Mouse (Mus musculus) MEL (cell line): Measurements from ENCODE around the gene Cntnap2. TPM values are rescaled to one million over a fixed set of nuclear protein-coding genes. Genes with fewer than 3 reads are reported as not detected.

Experiments
- DNase-seq: peaks from one replicate; pipeline ENCODE4 v3.0.0; 2011; ENCODE audit warnings: low read depth, low spot score
- H3K27ac ChIP-seq: 2 replicates; pipeline ENCODE4 v1.5.1; 2012; ENCODE audit warnings: low read depth, mild to moderate bottlenecking, control low read depth, low read length, moderate library complexity; ENCODE audit not compliant: control insufficient read depth
- H3K27me3 ChIP-seq, 2 experiments: fragments of 150-350 bp in 1 of 2; sonication (generic) in 1 of 2; 2 replicates each; pipeline ENCODE4 v1.6.1; 2012; ENCODE audit warnings: low read length in 2 of 2, mild to moderate bottlenecking in 2 of 2, improper control_type of control experiment in 1 of 2, moderate library complexity in 1 of 2; ENCODE audit not compliant: insufficient read depth in 2 of 2, control insufficient read depth in 1 of 2
- H3K36me3 ChIP-seq, 2 experiments: 2 replicates each; pipeline ENCODE4 v1.6.1; 2012 to 2014; ENCODE audit warnings: low read length in 2 of 2, improper control_type of control experiment in 1 of 2, inconsistent platforms in 1 of 2, mild to moderate bottlenecking in 1 of 2; ENCODE audit not compliant: insufficient read depth in 2 of 2, control insufficient read depth in 1 of 2
- H3K4me1 ChIP-seq, 2 experiments: fragments of 150-350 bp in 1 of 2; sonication (generic) in 1 of 2; 2 replicates each; pipeline ENCODE4 v1.6.1; 2012; ENCODE audit warnings: low read length in 2 of 2, improper control_type of control experiment in 1 of 2, mild to moderate bottlenecking in 1 of 2; ENCODE audit not compliant: insufficient read depth in 2 of 2, control insufficient read depth in 1 of 2
- H3K4me3 ChIP-seq, 2 experiments: fragments of 150-350 bp in 1 of 2; sonication (generic) in 1 of 2; 2 replicates each; pipeline ENCODE4 v1.5.1; 2012; ENCODE audit warnings: low read depth in 2 of 2, low read length in 2 of 2, mild to moderate bottlenecking in 2 of 2, moderate library complexity in 2 of 2, control low read depth in 1 of 2, improper control_type of control experiment in 1 of 2; ENCODE audit not compliant: control insufficient read depth in 1 of 2, insufficient read depth in 1 of 2
- H3K79me2 ChIP-seq: 2 replicates; pipeline ENCODE4 v1.6.1; 2012; ENCODE audit warnings: mild to moderate bottlenecking, low read length, moderate library complexity; ENCODE audit not compliant: control insufficient read depth, poor library complexity, insufficient read depth
- H3K9ac ChIP-seq: 2 replicates; pipeline ENCODE4 v1.6.1; 2012; ENCODE audit warnings: low read depth, mild to moderate bottlenecking, control low read depth, low read length, moderate library complexity; ENCODE audit not compliant: control insufficient read depth, poor library complexity, severe bottlenecking
- H3K9me3 ChIP-seq: fragments of 150-350 bp; sonication (generic); replicated peaks from 2 replicates; pipeline ENCODE4 v1.6.1; 2012; ENCODE audit warnings: mild to moderate bottlenecking, low read length, improper control_type of control experiment, moderate library complexity; ENCODE audit not compliant: insufficient read depth
- BHLHE40 ChIP-seq: IDR thresholded peaks from 2 replicates; pipeline ENCODE4 v1.6.1; 2012; ENCODE audit warnings: low read depth, mild to moderate bottlenecking, inconsistent platforms, low read length, improper control_type of control experiment, borderline replicate concordance
- CHD1 ChIP-seq: IDR thresholded peaks from 2 replicates; pipeline ENCODE4 v1.6.1; 2012; ENCODE audit warnings: low read depth, mild to moderate bottlenecking, inconsistent platforms, low read length, improper control_type of control experiment
- CHD2 ChIP-seq: IDR thresholded peaks from 2 replicates; pipeline ENCODE4 v1.6.1; 2011; ENCODE audit warnings: low read length, improper control_type of control experiment
- CTCF ChIP-seq, 3 experiments: IDR thresholded peaks in 2 of 3; conservative IDR thresholded peaks in 1 of 3; 2 replicates each; pipeline ENCODE4 v1.5.1; 2011 to 2012; ENCODE audit warnings: low read length in 3 of 3, low read depth in 2 of 3, mild to moderate bottlenecking in 2 of 3, improper control_type of control experiment in 1 of 3, inconsistent platforms in 1 of 3, mixed read lengths in 1 of 3, moderate library complexity in 1 of 3; ENCODE audit not compliant: control insufficient read depth in 1 of 3, insufficient read depth in 1 of 3, poor library complexity in 1 of 3, severe bottlenecking in 1 of 3
- EP300 ChIP-seq, 2 experiments: IDR thresholded peaks; 2 replicates each; pipeline ENCODE4 v1.6.1; 2011; ENCODE audit warnings: improper control_type of control experiment in 2 of 2, low read length in 2 of 2, low read depth in 1 of 2, mild to moderate bottlenecking in 1 of 2
- GABPA ChIP-seq: IDR thresholded peaks from 2 replicates; pipeline ENCODE4 v1.6.1; 2012; ENCODE audit warnings: low read depth, mild to moderate bottlenecking, inconsistent platforms, low read length, improper control_type of control experiment, moderate library complexity
- GATA1 ChIP-seq: IDR thresholded peaks from 2 replicates; pipeline ENCODE4 v1.6.1; 2011; ENCODE audit warnings: low read depth, low read length, improper control_type of control experiment
- JUND ChIP-seq: IDR thresholded peaks from 2 replicates; pipeline ENCODE4 v1.6.1; 2011; ENCODE audit warnings: low read depth, mild to moderate bottlenecking, improper control_type of control experiment, low read length
- KAT2A ChIP-seq: conservative IDR thresholded peaks from 2 replicates; pipeline ENCODE4 v1.6.1; 2012; ENCODE audit warnings: low read depth, low read length, improper control_type of control experiment, inconsistent platforms
- MAFK ChIP-seq: IDR thresholded peaks from 2 replicates; pipeline ENCODE4 v1.6.1; 2011; ENCODE audit warnings: low read depth, mild to moderate bottlenecking, low read length, improper control_type of control experiment, borderline replicate concordance
- MAX ChIP-seq: IDR thresholded peaks from 2 replicates; pipeline ENCODE4 v1.6.1; 2011; ENCODE audit warnings: low read length, improper control_type of control experiment
- MEF2A ChIP-seq: IDR thresholded peaks from 2 replicates; pipeline ENCODE4 v1.6.1; 2014; ENCODE audit warnings: low read depth, mild to moderate bottlenecking, inconsistent platforms, low read length, improper control_type of control experiment; ENCODE audit not compliant: poor library complexity, insufficient replicate concordance, severe bottlenecking; ENCODE audit errors: extremely low read depth
- MYC ChIP-seq: IDR thresholded peaks from 2 replicates; pipeline ENCODE4 v1.6.1; 2011; ENCODE audit warnings: low read depth, mild to moderate bottlenecking, low read length, improper control_type of control experiment, moderate library complexity
- POLR2A ChIP-seq, 2 experiments: IDR thresholded peaks; 2 replicates each; pipeline ENCODE4 v1.6.1; 2011 to 2012; ENCODE audit warnings: low read length in 2 of 2, mild to moderate bottlenecking in 2 of 2, control low read depth in 1 of 2, improper control_type of control experiment in 1 of 2, low read depth in 1 of 2, moderate library complexity in 1 of 2; ENCODE audit not compliant: control insufficient read depth in 1 of 2, insufficient read depth in 1 of 2, poor library complexity in 1 of 2
- SIN3A ChIP-seq: IDR thresholded peaks from 2 replicates; pipeline ENCODE4 v1.6.1; 2012; ENCODE audit warnings: low read length, improper control_type of control experiment, inconsistent platforms
- SMC3 ChIP-seq: IDR thresholded peaks from 2 replicates; pipeline ENCODE4 v1.6.1; 2011; ENCODE audit warnings: low read depth, low read length, improper control_type of control experiment
- TAL1 ChIP-seq: IDR thresholded peaks from 2 replicates; pipeline ENCODE4 v1.6.1; 2012; ENCODE audit warnings: mild to moderate bottlenecking, inconsistent platforms, low read length, moderate library complexity, mixed read lengths
- ZC3H11A ChIP-seq: IDR thresholded peaks from 2 replicates; pipeline ENCODE4 v1.6.1; 2012; ENCODE audit warnings: low read depth, mild to moderate bottlenecking, inconsistent platforms, low read length, improper control_type of control experiment
- ZNF384 ChIP-seq: IDR thresholded peaks from 2 replicates; pipeline ENCODE4 v1.6.1; 2012; ENCODE audit warnings: low read depth, mild to moderate bottlenecking, inconsistent platforms, low read length, improper control_type of control experiment
- polyA plus RNA-seq, 2 experiments: library from polyadenylated mRNA; stranded (reverse) in 1 of 2; unstranded in 1 of 2; fragments of >175 nt in 1 of 2; fragments of >200 nt in 1 of 2; gene quantifications; 2 replicates each; pipeline versions ENCODE4 v1.2.1 to v1.2.4; 2012; ENCODE audit warnings: low replicate concordance in 2 of 2, low read depth in 1 of 2; ENCODE audit not compliant: insufficient read length in 2 of 2, insufficient read depth in 1 of 2, missing spikeins in 1 of 2
- total RNA-seq: library from RNA; depleted of rRNA; stranded (reverse); fragments of 300-350 nt; gene quantifications from 2 replicates; pipeline ENCODE4 v1.2.3, GENCODE M21; 2012

Cntnap2 gene
- total and polyA plus RNA-seq, 3 experiments = 0.01 TPM; not detected in 2

- Histone ChIP-seq H3K4me1 (peaks cover 0 to 3% of the 10 kb centered on the region in 2 experiments; a peak in 2 of 4 replicates), H3K27ac (no peak overlapping the region)
- TF ChIP-seq MAFK (no peak), BHLHE40 (no peak)
These were observed 2247.1 kb downstream of the Cntnap2 start for GRCm38 (mm10) chr6:47306065-47306798.

GRCm38 (mm10) chr6:47306954-47307353 is 2247.8 kb downstream of the Cntnap2 start:
- no peak overlapping the region for H3K9ac ChIP-seq
- H3K4me1 ChIP-seq = peaks cover 0 to 3% of the 10 kb centered on the region in 2 experiments; a peak in 2 of 4 replicates
- no peaks in the 10 kb centered on the region for H3K9me3 ChIP-seq
- no peak for TF ChIP-seq KAT2A
- TF ChIP-seq TAL1 = no peak
- no peak for TF ChIP-seq EP300 (IDR thresholded peaks at IDR 0.05; ENCODE audit: low read depth in 1 of 2, low read length in 2 of 2)
- TF ChIP-seq SMC3 = no peak
- no peak for TF ChIP-seq JUND
- TF ChIP-seq GABPA = no peak
- TF ChIP-seq CHD2 = no peak
- TF ChIP-seq POLR2A (IDR thresholded peaks at IDR 0.05; ENCODE audit: control insufficient read depth in 1 of 2, insufficient read depth in 1 of 2, low read depth in 1 of 2, low read length in 2 of 2, poor library complexity in 1 of 2) = no peak
- TF ChIP-seq MYC = no peak
- TF ChIP-seq CHD1 = no peak
- no peak for TF ChIP-seq SIN3A
- TF ChIP-seq MAX = no peak
- no peak for TF ChIP-seq GATA1
- no peak for TF ChIP-seq ZC3H11A
- TF ChIP-seq ZNF384 = no peak
- TF ChIP-seq MEF2A = no peak
- no peak for TF ChIP-seq CTCF (IDR thresholded peaks at IDR 0.05 in 2 of 3, conservative IDR thresholded peaks at IDR 0.05 in 1 of 3; ENCODE audit: control insufficient read depth in 1 of 3, insufficient read depth in 1 of 3, low read depth in 2 of 3, low read length in 3 of 3, poor library complexity in 1 of 3, severe bottlenecking in 1 of 3)
- H3K36me3 ChIP-seq = no peaks in the 10 kb centered on the region
- H3K4me3 ChIP-seq = no peak overlapping the region
- DNase-seq = no peak
- no peaks in the 10 kb centered on the region for H3K79me2 ChIP-seq
- peaks cover 0 to 6% of the 10 kb centered on the region in 2 experiments; a peak in 3 of 4 replicates for H3K27me3 ChIP-seq
- H3K27ac ChIP-seq = no peak overlapping the region

More at GRCm38 (mm10) chr6:47306065-47306798, 2247.1 kb downstream of the Cntnap2 start:
- Histone ChIP-seq H3K9ac (no peak overlapping the region), H3K27me3 (peaks cover 1 to 6% of the 10 kb centered on the region in 2 experiments), H3K9me3 (no peaks in the 10 kb centered on the region), H3K79me2 (no peaks in the 10 kb centered on the region), H3K36me3 (no peaks in the 10 kb centered on the region), H3K4me3 (no peak overlapping the region)
- DNase-seq = no peak
